Mouse (Mus musculus): ENCODE measurements around the gene Map4k2.

DNA sequence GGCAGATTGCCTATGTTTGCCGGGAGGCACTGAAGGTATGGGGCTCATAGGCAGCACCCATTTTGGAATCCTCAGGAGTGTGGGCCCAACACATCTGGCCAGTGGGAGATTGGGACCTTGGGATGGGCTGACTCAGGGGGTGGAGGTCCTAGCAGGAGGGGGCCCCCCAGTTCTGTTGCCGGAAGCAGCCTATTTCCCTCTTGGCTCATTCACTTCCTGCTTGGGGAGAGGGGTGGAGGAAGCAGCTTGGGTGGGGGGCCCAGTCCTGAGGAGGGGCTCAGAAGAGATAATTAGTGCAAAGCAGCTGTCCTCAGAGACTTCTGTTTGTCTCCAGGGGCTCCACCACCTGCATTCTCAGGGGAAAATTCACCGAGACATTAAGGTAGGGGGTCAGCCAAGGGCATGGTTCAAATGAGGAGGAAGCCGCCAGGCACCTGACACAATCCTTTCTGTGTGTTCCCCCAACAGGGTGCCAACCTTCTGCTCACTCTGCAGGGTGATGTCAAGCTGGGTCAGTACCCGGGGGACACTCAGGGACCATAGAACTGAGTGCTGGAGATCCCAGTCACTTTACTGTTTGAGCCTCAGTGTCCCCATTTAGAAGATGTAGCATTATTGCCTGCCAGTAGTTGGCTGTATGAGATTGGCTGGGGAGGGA lies 1.5 kb downstream of the Map4k2 start:
- no peak for TF ChIP-seq EP300 (IDR thresholded peaks at IDR 0.05; ENCODE audit: low read depth in 1 of 2, low read length in 2 of 2)
- TF ChIP-seq ZMIZ1 (IDR thresholded peaks at IDR 0.05; ENCODE audit: low read depth, low read length): no peak
